Mouse (Mus musculus) limb, embryonic 11.5 days (tissue): ENCODE measurements around the gene Mmp17. TPM values are rescaled to one million over a fixed set of nuclear protein-coding genes. Genes with fewer than 3 reads are reported as not detected.

Experiments
- ATAC-seq: fragments of 200-750 bp; cut with Nextera tagmentation; 2 replicates; pipeline ENCODE4 v1.8.0; 2017; ENCODE audit warnings: low read depth; ENCODE audit not compliant: insufficient number of reproducible peaks, low FRiP score, low TSS enrichment
- DNase-seq: peaks from one replicate; pipeline ENCODE4 v3.0.0-alpha.2; 2015; ENCODE audit warnings: low spot score
- H3K27ac ChIP-seq: fragments of 300-500 bp; sonication (generic); replicated peaks from 2 replicates; pipeline ENCODE4 v1.5.1; 2014; ENCODE audit warnings: low read depth, mild to moderate bottlenecking, low read length
- H3K27me3 ChIP-seq: fragments of 300-500 bp; sonication (generic); 2 replicates; pipeline ENCODE4 v1.6.1; 2014; ENCODE audit warnings: mild to moderate bottlenecking, low read length, mixed read lengths; ENCODE audit not compliant: control insufficient read depth, insufficient read depth
- H3K36me3 ChIP-seq: fragments of 300-500 bp; sonication (generic); 2 replicates; pipeline ENCODE4 v1.6.1; 2014; ENCODE audit warnings: mild to moderate bottlenecking, low read length, moderate library complexity, mixed read lengths; ENCODE audit not compliant: control insufficient read depth, insufficient read depth
- H3K4me1 ChIP-seq: fragments of 300-500 bp; sonication (generic); 2 replicates; pipeline ENCODE4 v1.6.1; 2014; ENCODE audit warnings: low read length, mixed read lengths; ENCODE audit not compliant: control insufficient read depth, insufficient read depth
- H3K4me2 ChIP-seq: fragments of 300-500 bp; sonication (generic); 2 replicates; pipeline ENCODE4 v1.6.1; 2014; ENCODE audit warnings: low read depth, mild to moderate bottlenecking, moderate library complexity; ENCODE audit not compliant: severe bottlenecking
- H3K4me3 ChIP-seq: fragments of 300-500 bp; sonication (generic); 2 replicates; pipeline ENCODE4 v1.5.1; 2014; ENCODE audit warnings: low read depth, low read length
- H3K9ac ChIP-seq: fragments of 300-500 bp; sonication (generic); 2 replicates; pipeline ENCODE4 v1.6.1; 2014; ENCODE audit warnings: mild to moderate bottlenecking, low read length
- H3K9me3 ChIP-seq: fragments of 300-500 bp; sonication (generic); 2 replicates; pipeline ENCODE4 v1.6.1; 2016; ENCODE audit warnings: low read length; ENCODE audit not compliant: control insufficient read depth
- WGBS: fragments of 180-500 bp; shearing (Covaris S2); extraction: QIAGEN DNeasy Blood & Tissue Kit; methylation state at CpG from one replicate; pipeline ENCODE4 v1.1.7; 2014; 5-methylcytosine and 5-hydroxymethylcytosine counted together
- polyA plus RNA-seq: library from polyadenylated mRNA; unstranded; fragments of >200 nt; fragmentation: Nextera tagmentation; extraction: Ambion mirVana; gene quantifications from 2 replicates; pipeline ENCODE4 v1.2.1, GENCODE M21; 2014

Gene Mmp17
- 0.68 and 1.4 TPM in 2 replicates for polyA plus RNA-seq

DNA sequence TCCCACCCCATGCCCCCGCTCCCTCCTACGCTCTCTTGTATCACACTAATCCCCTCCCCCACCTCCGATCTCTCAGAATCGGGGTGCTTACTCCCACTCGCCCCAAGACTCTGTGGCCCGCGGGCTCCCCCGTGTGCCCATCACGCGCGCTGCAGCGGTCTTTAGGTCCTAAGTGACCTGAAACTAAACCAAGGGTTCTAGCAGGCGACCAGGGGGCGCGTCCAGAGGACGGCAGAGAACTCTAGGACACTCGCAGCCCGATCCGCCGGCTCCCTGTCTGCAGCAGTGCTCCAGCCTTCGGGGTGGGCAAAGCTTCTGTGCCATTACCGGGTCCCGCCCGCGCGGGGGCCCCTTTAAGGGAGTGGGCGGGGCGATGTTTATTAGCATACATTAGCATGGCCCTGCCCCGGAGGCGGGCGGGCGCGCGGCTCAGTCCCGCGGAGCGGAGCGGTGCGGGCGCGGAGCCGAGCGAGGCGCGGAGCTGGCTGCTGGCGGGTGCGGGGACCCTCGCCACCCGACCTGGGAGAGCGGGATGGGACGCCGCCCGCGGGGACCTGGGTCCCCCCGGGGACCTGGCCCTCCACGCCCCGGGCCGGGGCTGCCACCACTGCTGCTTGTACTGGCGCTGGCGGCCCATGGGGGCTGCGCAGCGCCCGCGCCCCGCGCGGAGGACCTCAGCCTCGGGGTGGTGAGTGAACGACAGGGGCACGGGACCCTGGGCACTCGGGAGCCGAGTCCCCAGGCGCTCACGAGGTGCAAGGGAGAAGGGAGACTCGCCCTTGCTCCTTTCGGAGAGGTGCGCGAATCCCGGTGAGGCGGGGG lies at the start of gene Mmp17:
Mmp17 (plus strand) TSS at position 409 of the 822 bp plus-strand sequence.
- ATAC-seq = peak; percentile 80
- Histone ChIP-seq H3K36me3 (no peaks in the 10 kb centered on the region), H3K4me3 (peak within 1 kb of the TSS; percentile 59), H3K9ac (peak within 1 kb of the TSS; percentile 65), H3K4me2 (peak within 1 kb of the TSS; percentile 99), H3K4me1 (peaks cover 9% of the 10 kb centered on the region), H3K9me3 (no peaks in the 10 kb centered on the region), H3K27me3 (peaks cover 33% of the 10 kb centered on the region), H3K27ac (no peak within 1 kb of the TSS)
- DNase-seq = peak; percentile 89
- WGBS = under 1% methylated on average over 64 of the region's 80 CpGs

DNA sequence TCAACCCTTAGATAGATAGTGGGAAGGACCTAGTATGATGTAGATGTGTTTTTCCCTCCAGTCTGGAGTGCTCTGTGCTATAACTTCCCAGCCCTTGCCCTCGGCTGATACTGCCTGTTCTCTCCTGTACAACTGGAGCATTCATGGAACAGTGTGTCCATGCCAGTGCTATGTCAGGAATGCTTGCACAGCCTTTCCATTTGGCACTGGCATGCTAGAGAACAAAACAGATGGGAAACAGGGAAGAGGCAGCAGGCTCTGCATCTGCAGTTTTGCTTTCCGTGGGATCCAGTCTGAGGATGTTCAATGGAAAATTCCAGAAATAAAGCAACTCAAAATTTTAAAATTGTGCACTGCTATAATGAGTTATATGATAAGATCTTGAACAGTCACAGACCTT lies 49.5 kb upstream of the Mmp17 start:
- peaks cover 18% of the 10 kb centered on the region for H3K36me3 ChIP-seq
- DNase-seq = no peak
- H3K4me1 ChIP-seq = no peaks in the 10 kb centered on the region
- no peak overlapping the region for H3K9ac ChIP-seq
- no peak overlapping the region for H3K4me2 ChIP-seq
- WGBS = 96% methylated on average over 2 of the region's 2 CpGs
- ATAC-seq = no peak
- H3K9me3 ChIP-seq = no peaks in the 10 kb centered on the region
- no peaks in the 10 kb centered on the region for H3K27me3 ChIP-seq
- no peak overlapping the region for H3K4me3 ChIP-seq
- H3K27ac ChIP-seq = no peak overlapping the region

DNA sequence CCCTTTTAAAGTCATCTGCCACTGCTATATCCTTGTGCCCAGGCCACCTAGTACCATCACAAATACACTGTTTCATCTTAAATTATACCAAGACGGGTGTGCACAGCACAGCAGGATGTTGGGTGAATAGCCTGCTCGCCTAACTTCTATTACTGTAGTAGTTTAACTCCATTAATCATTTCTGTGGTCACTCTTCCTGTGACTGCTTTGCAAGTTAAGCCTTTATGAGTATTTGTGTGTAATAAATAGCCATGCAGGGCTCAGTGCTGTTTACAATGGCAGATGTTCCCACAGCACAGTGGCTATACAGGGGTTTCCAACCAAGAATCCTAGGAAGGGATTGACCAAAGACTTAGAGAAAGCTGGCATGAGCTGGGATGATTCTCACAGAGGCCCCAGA lies 48.9 kb upstream of the Mmp17 start:
- H3K27me3 ChIP-seq = no peaks in the 10 kb centered on the region
- peaks cover 18% of the 10 kb centered on the region for H3K36me3 ChIP-seq
- ATAC-seq (no peak), DNase-seq (no peak)
- H3K9ac ChIP-seq = no peak overlapping the region
- no peaks in the 10 kb centered on the region for H3K4me1 ChIP-seq
- 87% methylated on average over 2 of the region's 2 CpGs for WGBS
- H3K4me2 ChIP-seq = no peak overlapping the region
- H3K9me3 ChIP-seq = no peaks in the 10 kb centered on the region
- H3K4me3 ChIP-seq = no peak overlapping the region
- no peak overlapping the region for H3K27ac ChIP-seq

DNA sequence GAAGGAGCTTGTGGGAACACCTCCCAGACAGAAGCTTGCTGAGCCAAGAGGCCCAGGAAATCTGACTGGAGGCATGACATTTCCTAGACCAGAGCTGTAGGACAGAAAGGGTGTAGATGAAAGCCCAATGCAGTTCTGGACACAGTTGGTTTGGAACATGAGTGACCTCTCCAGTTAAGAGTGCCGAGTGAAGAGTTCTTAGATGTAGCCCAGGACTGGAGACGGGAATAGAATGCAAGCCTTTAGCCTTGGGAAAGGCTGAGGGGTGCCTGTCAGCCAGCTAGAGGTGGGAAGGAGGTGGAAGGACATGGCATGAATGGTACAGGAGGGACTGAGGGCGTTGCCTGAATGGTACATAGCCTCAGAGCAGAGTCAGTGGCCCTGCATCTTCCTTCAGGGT lies 48.5 kb upstream of the Mmp17 start:
- H3K4me3 ChIP-seq = no peak overlapping the region
- WGBS = 95% methylated on average over 3 of the region's 3 CpGs

DNA sequence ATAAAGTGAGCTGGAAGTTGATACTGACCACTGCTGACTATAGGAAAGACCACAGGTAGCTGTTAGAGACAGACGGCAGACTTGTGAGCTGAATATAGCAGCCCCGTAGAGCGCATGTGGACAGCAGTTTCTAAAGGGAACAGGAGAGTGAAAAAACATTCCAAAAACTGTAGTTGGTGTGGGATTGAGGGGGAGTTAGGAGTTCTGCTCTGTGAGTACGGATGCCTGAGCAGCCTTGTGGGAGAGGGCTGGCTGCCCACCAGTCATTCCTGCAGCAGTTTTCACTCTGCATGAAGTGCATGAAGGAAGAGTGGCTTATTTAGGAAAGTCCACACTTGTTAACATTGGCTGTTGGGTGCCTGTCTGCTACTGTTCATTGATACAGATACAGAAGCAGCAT lies 45.1 kb upstream of the Mmp17 start:
- ATAC-seq (no peak), DNase-seq (no peak)
- H3K9me3 ChIP-seq = no peaks in the 10 kb centered on the region
- H3K4me3 ChIP-seq = no peak overlapping the region
- H3K9ac ChIP-seq = no peak overlapping the region
- no peaks in the 10 kb centered on the region for H3K27me3 ChIP-seq
- no peak overlapping the region for H3K4me2 ChIP-seq
- WGBS = 94% methylated on average over 4 of the region's 4 CpGs
- peaks cover 37% of the 10 kb centered on the region for H3K36me3 ChIP-seq
- no peak overlapping the region for H3K27ac ChIP-seq
- H3K4me1 ChIP-seq = no peaks in the 10 kb centered on the region

More for the DNA sequence above, 48.5 kb upstream of the Mmp17 start:
- DNase-seq = no peak
- Histone ChIP-seq H3K36me3 (peaks cover 20% of the 10 kb centered on the region), H3K9me3 (no peaks in the 10 kb centered on the region), H3K4me2 (no peak overlapping the region), H3K4me1 (no peaks in the 10 kb centered on the region), H3K27me3 (no peaks in the 10 kb centered on the region), H3K27ac (no peak overlapping the region), H3K9ac (no peak overlapping the region)
- ATAC-seq = no peak

DNA sequence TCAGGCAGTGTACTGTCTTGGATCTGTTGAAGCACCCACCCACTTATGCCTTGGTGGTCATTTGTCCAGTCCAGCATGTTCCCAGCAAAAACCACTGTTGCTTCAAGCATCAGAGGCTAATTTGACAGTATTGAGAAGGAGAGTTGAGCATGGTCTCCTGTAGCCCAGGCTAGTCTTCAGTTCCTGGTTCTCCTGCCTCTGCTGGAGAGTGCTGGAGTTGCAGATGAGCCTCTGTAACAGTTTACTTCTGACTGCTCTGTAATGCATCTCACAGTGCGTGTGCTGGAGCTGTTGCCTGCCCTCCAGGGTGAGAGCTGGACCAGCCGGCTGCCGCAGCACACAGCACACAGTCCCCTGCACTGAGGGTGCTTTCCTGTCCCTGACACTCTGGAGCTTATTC lies 41.7 kb upstream of the Mmp17 start:
- H3K4me1 ChIP-seq = no peaks in the 10 kb centered on the region
- no peaks in the 10 kb centered on the region for H3K9me3 ChIP-seq
- no peaks in the 10 kb centered on the region for H3K27me3 ChIP-seq
- no peak for DNase-seq
- no peak overlapping the region for H3K4me2 ChIP-seq
- 91% methylated on average over 3 of the region's 3 CpGs for WGBS
- H3K9ac ChIP-seq = no peak overlapping the region
- no peak overlapping the region for H3K4me3 ChIP-seq
- H3K27ac ChIP-seq = no peak overlapping the region
- ATAC-seq = no peak
- peaks cover 28% of the 10 kb centered on the region for H3K36me3 ChIP-seq

DNA sequence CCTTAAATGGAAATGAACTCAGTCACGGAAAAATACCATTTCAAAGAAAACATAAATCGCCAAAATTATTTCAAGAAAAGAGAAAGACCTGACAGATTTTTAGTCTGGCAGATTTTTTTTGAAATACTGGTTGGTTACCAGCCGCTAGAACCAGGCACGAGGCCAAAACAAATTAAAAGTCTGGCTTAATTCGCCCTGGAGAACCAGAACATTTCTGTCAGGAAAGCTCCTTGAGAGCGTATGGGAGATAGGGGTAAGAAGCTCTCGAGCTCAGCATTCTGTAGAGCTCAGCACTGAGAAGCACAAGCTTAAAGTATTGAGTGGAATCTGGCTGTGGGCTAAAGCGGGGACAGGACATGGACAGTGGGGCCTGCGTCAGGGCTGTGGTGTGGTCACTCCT lies 38.2 kb upstream of the Mmp17 start:
- H3K4me3 ChIP-seq = no peak overlapping the region
- no peak overlapping the region for H3K4me2 ChIP-seq
- DNase-seq (no peak), ATAC-seq (no peak)
- H3K36me3 ChIP-seq = peaks cover 32% of the 10 kb centered on the region
- WGBS = 96% methylated on average over 9 of the region's 9 CpGs
- no peaks in the 10 kb centered on the region for H3K27me3 ChIP-seq
- no peak overlapping the region for H3K27ac ChIP-seq
- no peak overlapping the region for H3K9ac ChIP-seq
- no peaks in the 10 kb centered on the region for H3K9me3 ChIP-seq
- no peaks in the 10 kb centered on the region for H3K4me1 ChIP-seq

DNA sequence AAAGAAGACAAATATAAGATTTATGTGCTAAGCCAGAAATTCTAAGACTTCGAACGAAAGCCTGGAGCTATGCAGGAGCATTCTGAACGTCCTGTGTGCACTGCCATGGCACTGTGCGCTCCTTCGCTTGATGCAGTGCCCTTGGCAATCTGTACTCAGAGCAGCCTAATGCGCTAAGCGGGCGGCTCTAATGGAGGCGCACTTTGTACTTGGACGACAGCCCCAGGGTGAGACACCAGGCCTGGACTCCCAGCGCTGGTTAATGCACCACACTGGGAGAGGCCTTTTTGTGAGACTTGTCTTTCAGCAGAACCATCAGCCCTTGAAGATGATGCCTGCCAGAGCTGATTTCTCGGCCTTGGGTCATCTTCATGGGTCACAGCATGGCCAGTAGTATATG lies 34.3 kb upstream of the Mmp17 start:
- Histone ChIP-seq H3K9ac (no peak overlapping the region), H3K36me3 (peaks cover 29% of the 10 kb centered on the region; the same call in 1 of the 2 replicates), H3K4me2 (no peak overlapping the region), H3K27ac (no peak overlapping the region), H3K27me3 (no peaks in the 10 kb centered on the region), H3K4me1 (no peaks in the 10 kb centered on the region), H3K4me3 (no peak overlapping the region), H3K9me3 (no peaks in the 10 kb centered on the region)
- no peak for DNase-seq
- ATAC-seq = no peak
- WGBS = 94% methylated on average over 12 of the region's 12 CpGs
